Mouse (Mus musculus) midbrain, embryonic 16.5 days (tissue): ENCODE measurements at regions not wholly inside any gene's neighbourhood (a gene's known extent, or its start where the extent isn't known, plus 50 kb on each side); places are given as distances from the start of the nearest gene placed in this dataset.

Experiments
- ATAC-seq: fragments of 200-750 bp; cut with Nextera tagmentation; 2 replicates; pipeline ENCODE4 v1.8.0; 2017; ENCODE audit warnings: moderate TSS enrichment
- H3K27ac ChIP-seq: fragments of 300-500 bp; sonication (generic); 2 replicates; pipeline ENCODE4 v1.5.1; 2014; ENCODE audit warnings: mild to moderate bottlenecking, low read length, mixed read lengths
- H3K27me3 ChIP-seq: fragments of 300-500 bp; sonication (generic); 2 replicates; pipeline ENCODE4 v1.6.1; 2014; ENCODE audit warnings: low read depth, low read length, mixed read lengths; ENCODE audit not compliant: control insufficient read depth, insufficient read depth
- H3K36me3 ChIP-seq: fragments of 300-500 bp; sonication (generic); 2 replicates; pipeline ENCODE4 v1.6.1; 2014; ENCODE audit warnings: mild to moderate bottlenecking, low read length, moderate library complexity, mixed read lengths; ENCODE audit not compliant: control insufficient read depth, insufficient read depth
- H3K4me1 ChIP-seq: fragments of 300-500 bp; sonication (generic); 2 replicates; pipeline ENCODE4 v1.6.1; 2014; ENCODE audit warnings: mild to moderate bottlenecking, low read length, mixed read lengths; ENCODE audit not compliant: control insufficient read depth, insufficient read depth
- H3K4me2 ChIP-seq: fragments of 300-500 bp; sonication (generic); 2 replicates; pipeline ENCODE4 v1.6.1; 2014; ENCODE audit warnings: mild to moderate bottlenecking, low read length, mixed read lengths
- H3K4me3 ChIP-seq: fragments of 300-500 bp; sonication (generic); 2 replicates; pipeline ENCODE4 v1.5.1; 2014; ENCODE audit warnings: low read depth, mild to moderate bottlenecking, low read length, moderate library complexity, mixed read lengths
- H3K9ac ChIP-seq: fragments of 300-500 bp; sonication (generic); 2 replicates; pipeline ENCODE4 v1.6.1; 2014; ENCODE audit warnings: low read depth, low read length, mixed read lengths
- H3K9me3 ChIP-seq: fragments of 300-500 bp; sonication (generic); replicated peaks from 2 replicates; pipeline ENCODE4 v1.6.1; 2014; ENCODE audit warnings: mild to moderate bottlenecking, low read length, mixed read lengths; ENCODE audit not compliant: control insufficient read depth, poor library complexity, severe bottlenecking
- WGBS: fragments of 180-500 bp; shearing (Covaris S2); extraction: QIAGEN DNeasy Blood & Tissue Kit; methylation state at CpG from one replicate; pipeline ENCODE4 v1.1.7; 2014; 5-methylcytosine and 5-hydroxymethylcytosine counted together

DNA sequence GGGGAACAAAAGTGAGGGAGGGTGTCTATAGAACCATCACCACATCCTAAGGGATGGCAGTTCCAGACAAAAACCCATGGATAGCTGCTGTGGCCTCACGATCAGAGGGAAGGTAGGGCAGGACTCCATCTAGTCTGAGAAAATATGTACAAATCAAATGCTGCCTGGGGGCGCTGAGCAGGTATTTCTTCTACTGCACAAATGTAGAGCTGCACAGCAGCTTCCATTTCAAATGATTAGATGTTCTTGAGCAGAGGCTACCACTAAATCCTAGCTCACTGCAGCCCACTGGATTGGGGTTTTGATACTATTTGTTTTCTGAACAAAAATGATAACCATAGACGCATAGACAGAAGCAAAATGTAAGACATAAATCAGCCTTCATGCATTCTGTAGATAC, 153.2 kb upstream of the Gcfc2 start:
- ATAC-seq = no peak
- Histone ChIP-seq H3K27ac (no peak overlapping the region), H3K9ac (no peak overlapping the region), H3K4me3 (no peak overlapping the region), H3K4me1 (peaks cover 5% of the 10 kb centered on the region), H3K9me3 (no peaks in the 10 kb centered on the region), H3K36me3 (no peaks in the 10 kb centered on the region), H3K27me3 (no peaks in the 10 kb centered on the region), H3K4me2 (no peak overlapping the region)
- WGBS = 92% methylated on average over 3 of the region's 3 CpGs

DNA sequence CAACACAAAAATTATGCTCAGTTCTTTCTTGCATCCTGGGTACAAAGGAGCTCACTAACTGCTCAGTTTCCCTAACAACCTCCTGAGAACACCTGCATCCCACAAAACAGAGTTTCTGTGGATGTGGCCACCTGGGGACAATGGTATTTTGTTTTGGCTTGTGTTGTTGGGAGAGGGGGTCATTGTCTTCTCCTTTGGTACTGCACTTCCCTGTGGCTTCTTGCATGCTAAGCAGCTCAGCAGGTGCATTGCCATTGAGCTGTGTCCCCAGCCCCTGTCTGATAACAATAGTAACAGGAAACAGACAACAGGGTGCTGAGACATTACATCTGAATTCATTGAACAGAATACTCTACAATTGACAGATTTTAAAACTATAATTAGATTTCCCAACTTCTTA, 151.6 kb upstream of the Gcfc2 start:
- Histone ChIP-seq H3K4me2 (no peak overlapping the region), H3K9ac (no peak overlapping the region), H3K9me3 (no peaks in the 10 kb centered on the region), H3K4me1 (peaks cover 5% of the 10 kb centered on the region), H3K27me3 (no peaks in the 10 kb centered on the region), H3K36me3 (no peaks in the 10 kb centered on the region), H3K4me3 (no peak overlapping the region), H3K27ac (no peak overlapping the region)
- ATAC-seq = no peak

DNA sequence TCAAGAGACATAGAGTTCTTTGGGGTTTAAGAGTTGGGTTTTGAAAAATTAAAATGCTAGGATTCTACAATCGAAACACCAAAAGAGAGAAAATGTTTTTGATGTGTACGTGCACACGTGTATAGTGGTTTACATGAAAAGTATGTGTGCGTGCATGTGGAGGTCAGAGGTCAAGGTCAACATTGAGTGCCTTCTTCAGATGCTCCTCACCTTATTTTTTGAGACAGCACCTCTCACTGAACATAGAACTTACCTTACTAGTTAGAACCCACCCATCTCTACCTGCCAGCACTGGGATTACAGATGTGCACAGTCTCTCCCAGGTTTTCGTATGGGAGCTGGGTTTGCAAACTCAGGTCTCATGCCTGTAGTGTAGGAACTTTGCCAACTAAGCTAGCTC, 141.3 kb upstream of the Gcfc2 start:
- WGBS = 92% methylated on average over 5 of the region's 5 CpGs
- Histone ChIP-seq H3K4me2 (no peak overlapping the region), H3K4me1 (no peaks in the 10 kb centered on the region), H3K36me3 (no peaks in the 10 kb centered on the region), H3K9me3 (no peaks in the 10 kb centered on the region), H3K27ac (no peak overlapping the region), H3K4me3 (no peak overlapping the region), H3K27me3 (no peaks in the 10 kb centered on the region), H3K9ac (no peak overlapping the region)
- no peak for ATAC-seq

DNA sequence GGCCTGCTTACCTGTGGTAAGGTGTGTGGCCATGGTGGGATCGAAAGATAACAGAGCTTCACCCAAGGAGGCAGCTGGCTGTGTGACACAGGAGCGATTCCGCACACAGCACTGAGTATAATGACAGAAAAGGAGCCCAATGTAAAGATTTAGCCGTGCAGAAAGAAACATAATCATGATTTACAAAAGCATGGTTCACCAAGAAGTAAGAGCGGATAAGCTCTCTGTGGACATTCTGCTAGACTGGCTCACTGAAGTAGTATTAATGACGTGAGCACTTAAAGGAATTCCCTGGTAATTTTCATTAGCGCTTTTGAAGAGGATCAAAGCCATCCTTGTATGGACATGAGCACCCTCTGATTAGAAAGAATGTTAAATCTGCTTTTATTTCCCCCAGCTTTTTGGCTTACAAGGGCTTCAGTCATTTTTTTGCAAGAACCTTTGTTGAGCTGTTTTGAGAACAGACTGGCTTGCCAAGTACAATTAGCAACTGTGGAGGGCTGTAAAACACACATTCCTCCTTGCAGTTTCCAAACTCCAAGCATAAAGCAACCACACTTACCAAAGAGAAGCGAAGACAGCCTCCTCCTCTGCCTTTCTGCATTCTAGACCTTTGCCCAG, 140.5 kb upstream of the Gcfc2 start:
- 46% methylated on average over 8 of the region's 8 CpGs for WGBS
- H3K4me2 ChIP-seq = no peak overlapping the region
- no peaks in the 10 kb centered on the region for H3K27me3 ChIP-seq
- no peak overlapping the region for H3K27ac ChIP-seq
- no peak overlapping the region for H3K4me3 ChIP-seq
- no peaks in the 10 kb centered on the region for H3K9me3 ChIP-seq
- ATAC-seq = no peak
- no peaks in the 10 kb centered on the region for H3K36me3 ChIP-seq
- no peak overlapping the region for H3K9ac ChIP-seq
- H3K4me1 ChIP-seq = no peaks in the 10 kb centered on the region

DNA sequence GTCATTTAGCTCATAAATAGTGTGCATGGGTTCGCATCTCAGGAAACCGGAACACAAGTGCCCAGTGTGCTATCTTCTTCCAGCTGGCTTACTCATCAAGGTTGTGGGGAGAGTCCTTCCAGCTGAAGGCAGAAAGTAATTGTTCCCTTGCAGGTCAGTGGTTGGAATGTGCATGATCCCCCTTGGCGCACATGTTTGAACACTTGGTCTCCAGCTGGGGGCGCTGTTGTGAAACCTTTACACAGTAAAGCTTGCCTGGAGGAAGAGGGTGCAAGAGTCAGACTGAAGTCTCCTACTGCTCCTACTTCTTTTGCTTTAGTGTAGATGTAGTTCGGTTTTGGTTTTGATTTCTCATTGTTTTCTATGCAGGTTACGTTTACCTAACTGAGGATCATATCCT, 128.2 kb upstream of the Gcfc2 start:
- H3K27me3 ChIP-seq = no peaks in the 10 kb centered on the region
- no peaks in the 10 kb centered on the region for H3K36me3 ChIP-seq
- no peak overlapping the region for H3K4me3 ChIP-seq
- H3K9ac ChIP-seq = no peak overlapping the region
- H3K9me3 ChIP-seq = no peaks in the 10 kb centered on the region
- H3K27ac ChIP-seq = no peak overlapping the region
- WGBS = 81% methylated on average over 6 of the region's 6 CpGs
- H3K4me1 ChIP-seq = no peaks in the 10 kb centered on the region
- no peak overlapping the region for H3K4me2 ChIP-seq
- ATAC-seq = no peak

DNA sequence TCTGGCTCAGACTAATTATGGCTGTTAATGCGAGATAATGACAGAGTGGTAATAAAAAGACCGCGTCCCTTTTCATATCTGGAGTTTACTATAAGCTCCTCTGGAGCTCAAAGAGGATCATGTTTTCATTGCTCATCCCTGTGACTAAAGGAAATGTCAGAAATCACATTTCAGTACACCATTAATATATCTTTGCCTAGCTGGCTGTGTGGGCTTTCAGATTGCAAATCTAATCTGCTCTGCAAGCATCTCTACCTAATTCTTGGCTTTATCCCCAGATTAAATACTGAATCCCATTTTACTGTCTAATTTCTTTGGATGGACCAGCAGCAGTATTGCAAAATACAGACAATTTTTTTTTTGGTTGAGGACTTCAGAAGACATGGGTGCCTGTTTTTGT, 122.6 kb upstream of the Gcfc2 start:
- WGBS = 73% methylated on average over 3 of the region's 3 CpGs
- H3K9ac ChIP-seq = no peak overlapping the region
- H3K36me3 ChIP-seq = no peaks in the 10 kb centered on the region
- H3K27ac ChIP-seq = no peak overlapping the region
- no peaks in the 10 kb centered on the region for H3K9me3 ChIP-seq
- no peak overlapping the region for H3K4me3 ChIP-seq
- no peaks in the 10 kb centered on the region for H3K27me3 ChIP-seq
- no peak overlapping the region for H3K4me2 ChIP-seq
- H3K4me1 ChIP-seq = no peaks in the 10 kb centered on the region
- ATAC-seq = no peak

DNA sequence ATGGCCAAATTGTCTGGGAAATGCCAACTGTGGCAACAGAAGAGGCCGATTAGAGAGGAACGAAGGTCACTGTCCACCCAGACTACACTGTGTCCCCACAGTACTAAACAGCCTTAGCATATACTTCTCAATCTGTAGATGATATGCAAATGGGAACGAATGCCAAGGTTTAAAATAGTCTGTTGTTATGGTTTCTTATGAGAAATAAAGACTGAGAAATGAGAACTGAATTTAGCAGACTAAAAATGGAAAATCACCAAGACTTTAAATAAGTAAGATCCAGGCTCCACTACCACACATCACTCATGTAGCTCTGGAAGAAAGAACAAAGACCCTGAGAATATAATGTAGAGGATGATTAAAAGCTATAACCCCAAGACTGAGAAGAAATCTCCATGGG, 121.7 kb upstream of the Gcfc2 start:
- Histone ChIP-seq H3K4me1 (no peaks in the 10 kb centered on the region), H3K4me2 (no peak overlapping the region), H3K27ac (no peak overlapping the region), H3K27me3 (no peaks in the 10 kb centered on the region), H3K4me3 (no peak overlapping the region), H3K9me3 (no peaks in the 10 kb centered on the region), H3K36me3 (no peaks in the 10 kb centered on the region), H3K9ac (no peak overlapping the region)
- ATAC-seq = no peak
- 82% methylated on average over 3 of the region's 3 CpGs for WGBS

DNA sequence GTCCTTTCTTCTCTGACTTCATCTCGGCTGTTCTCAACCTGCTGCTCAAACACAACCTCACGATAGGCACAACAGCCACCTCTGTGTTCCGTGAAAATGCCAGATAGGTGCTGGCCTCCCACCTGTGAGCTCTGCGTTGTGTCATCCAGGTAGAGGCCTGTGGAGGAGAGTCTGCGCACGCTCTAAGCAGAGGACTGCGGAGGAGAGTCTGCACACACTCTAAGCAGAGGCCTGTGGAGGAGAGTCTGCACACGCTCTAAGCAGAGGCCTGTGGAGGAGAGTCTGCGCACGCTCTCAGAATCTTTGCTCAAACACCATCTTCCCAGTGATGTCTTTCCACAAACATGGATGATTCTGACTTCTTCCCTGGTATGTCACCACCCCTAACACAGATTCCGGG, 117.5 kb upstream of the Gcfc2 start:
- WGBS = 94% methylated on average over 11 of the region's 11 CpGs
- Histone ChIP-seq H3K27me3 (no peaks in the 10 kb centered on the region), H3K4me2 (no peak overlapping the region), H3K4me3 (no peak overlapping the region), H3K9ac (no peak overlapping the region), H3K36me3 (no peaks in the 10 kb centered on the region), H3K4me1 (no peaks in the 10 kb centered on the region), H3K9me3 (no peaks in the 10 kb centered on the region), H3K27ac (no peak overlapping the region)
- no peak for ATAC-seq

DNA sequence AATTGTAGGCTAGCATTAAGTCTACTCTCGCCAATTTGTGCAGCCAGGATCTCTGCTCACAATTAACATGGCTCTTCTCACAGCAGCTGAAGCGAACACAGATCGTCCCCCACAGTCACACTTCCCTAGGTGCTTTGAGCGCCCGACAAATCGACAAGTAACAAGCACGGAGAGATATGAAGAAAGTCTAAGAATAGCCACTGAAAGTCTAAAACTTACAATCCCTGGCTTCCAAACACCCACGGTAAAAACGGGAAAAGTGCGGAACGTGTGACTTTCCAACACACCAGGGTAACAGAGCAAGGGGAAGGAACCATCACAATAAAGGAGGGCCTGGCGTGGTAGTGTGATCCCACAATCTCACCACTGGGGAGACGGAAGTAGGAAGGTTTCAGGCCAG, 114.8 kb upstream of the Gcfc2 start:
- H3K27me3 ChIP-seq = no peaks in the 10 kb centered on the region
- H3K36me3 ChIP-seq = no peaks in the 10 kb centered on the region
- H3K4me2 ChIP-seq = no peak overlapping the region
- no peak overlapping the region for H3K4me3 ChIP-seq
- 96% methylated on average over 13 of the region's 13 CpGs for WGBS
- H3K4me1 ChIP-seq = no peaks in the 10 kb centered on the region
- H3K9me3 ChIP-seq = no peaks in the 10 kb centered on the region
- H3K9ac ChIP-seq = no peak overlapping the region
- H3K27ac ChIP-seq = no peak overlapping the region
- ATAC-seq = no peak
